ENCODE assay signal across 21 mouse cellular contexts in the genomic region with DNA sequence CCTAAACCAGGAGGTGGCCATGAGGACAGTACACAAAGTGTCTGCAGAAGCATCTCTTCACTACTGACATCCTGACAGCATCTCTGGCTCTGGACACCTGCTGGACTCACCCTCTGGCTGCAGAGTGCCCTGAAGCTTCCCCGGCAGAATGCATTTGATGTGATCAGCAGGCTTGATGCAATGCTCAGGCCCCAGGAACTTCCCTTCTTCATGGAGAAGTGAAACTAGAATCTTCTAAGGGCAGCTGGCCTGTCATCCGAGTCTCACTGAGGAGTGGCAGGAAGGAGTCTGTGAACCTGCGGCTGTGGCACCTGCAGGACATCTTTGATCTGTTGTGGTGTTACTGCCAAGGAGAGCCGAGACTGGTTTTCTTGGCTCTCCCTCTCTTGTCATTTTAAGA.
DNase-seq lines count a peak whose midpoint lies in the region; ATAC-seq and TF ChIP-seq lines count a peak whose summit lies in the region.
"Had no signal": no experiment of that assay in that cellular context is flagged by ENCODE, and none has a peak within 500 bp of the region (broad histone marks: within the 10 kb centered on the region; RNA-seq: fewer than 3 reads in every experiment).

No protein-coding gene starts in this region.

- H3K27me3 ChIP-seq in CH12.LX (replicated peaks) = no peaks in the 10 kb centered on the region
- H3K27me3 ChIP-seq: embryonic facial prominence, embryonic 12.5 days; forebrain, embryonic 15.5 days; limb, embryonic 13.5 days; liver, embryonic 15.5 days; midbrain, embryonic 13.5 days had no signal

- no peak overlapping the region for H3K4me2 ChIP-seq in CH12.LX (ENCODE audit: insufficient read depth, low read depth, poor library complexity, severe bottlenecking)
- H3K4me2 ChIP-seq: embryonic facial prominence, embryonic 12.5 days; forebrain, embryonic 15.5 days; hindbrain, embryonic 14.5 days; limb, embryonic 13.5 days; liver, embryonic 15.5 days; midbrain, embryonic 13.5 days had no signal

- TF ChIP-seq CTCF in CH12.LX (conservative IDR thresholded peaks at IDR 0.05 in 1 of 2, IDR thresholded peaks at IDR 0.05 in 1 of 2; ENCODE audit: low read depth in 2 of 2, low read length in 2 of 2) = no peak

- dilution Hi-C loops in CH12.LX (cut with MboI; ENCODE audit: extremely low pct_ligation_motif_present, extremely low pct_unique_long_range_greater_than_20kb, low sequenced_read_pairs) = no loop called here

- H3K9me3 ChIP-seq in CH12.LX (replicated peaks; ENCODE audit: low read length) = no peaks in the 10 kb centered on the region
- H3K9me3 ChIP-seq: embryonic facial prominence, embryonic 12.5 days; forebrain, embryonic 15.5 days; limb, embryonic 13.5 days; liver, embryonic 15.5 days; midbrain, embryonic 13.5 days had no signal

- peak; percentile 84 for TF ChIP-seq EP300 in CH12.LX (IDR thresholded peaks at IDR 0.05; ENCODE audit: low read length)

- no peak for TF ChIP-seq POLR2A in CH12.LX (IDR thresholded peaks at IDR 0.05; ENCODE audit: low read depth, low read length)

- no peak overlapping the region for H3K27ac ChIP-seq in CH12.LX (ENCODE audit: insufficient read depth, low read depth)
- H3K27ac ChIP-seq: embryonic facial prominence, embryonic 12.5 days; forebrain, embryonic 15.5 days; gastrocnemius, adult 2 months; hindbrain, embryonic 14.5 days; limb, embryonic 13.5 days; liver, embryonic 15.5 days; midbrain, embryonic 13.5 days had no signal

- H3K36me3 ChIP-seq in CH12.LX (replicated peaks in 1 of 2; ENCODE audit: control insufficient read depth in 1 of 2, insufficient read depth in 1 of 2, low read length in 1 of 2) = no peaks in the 10 kb centered on the region
- H3K36me3 ChIP-seq: embryonic facial prominence, embryonic 12.5 days; forebrain, embryonic 15.5 days; limb, embryonic 13.5 days; liver, embryonic 15.5 days; midbrain, embryonic 13.5 days had no signal

- ATAC-seq in neutrophil, adult 5-6 weeks (ENCODE audit: extremely low read depth, insufficient number of reproducible peaks, low FRiP score, poor library complexity, severe bottlenecking) = peak; percentile 97
- ATAC-seq: forebrain, embryonic 15.5 days; midbrain, embryonic 13.5 days had no signal

- H3K79me2 ChIP-seq in CH12.LX (replicated peaks; ENCODE audit: control insufficient read depth, extremely low read depth, insufficient read depth, poor library complexity, severe bottlenecking) = no peaks in the 10 kb centered on the region

- H3K4me1 ChIP-seq in CH12.LX (ENCODE audit: control insufficient read depth in 1 of 2, insufficient read depth in 2 of 2) = peaks cover 5 to 45% of the 10 kb centered on the region in 2 experiments; a peak in 3 of 4 replicates
- H3K4me1 ChIP-seq: embryonic facial prominence, embryonic 12.5 days; limb, embryonic 13.5 days; liver, embryonic 15.5 days; midbrain, embryonic 13.5 days had no signal

- no peak overlapping the region for H3K9ac ChIP-seq in CH12.LX (ENCODE audit: insufficient read depth, low read depth)
- H3K9ac ChIP-seq: embryonic facial prominence, embryonic 12.5 days; forebrain, embryonic 15.5 days; hindbrain, embryonic 14.5 days; limb, embryonic 13.5 days; liver, embryonic 15.5 days; midbrain, embryonic 13.5 days had no signal

- peak; percentile 11 for DNase-seq in adrenal gland, postnatal 14 days
- no peak for DNase-seq in adrenal gland, postnatal 4 days (ENCODE audit: low spot score in 2 of 2)
- DNase-seq in CH12.LX (ENCODE audit: extremely low read depth) = peak; percentile 76
- peak; percentile 64 for DNase-seq in thymus, postnatal 0 days (ENCODE audit: low spot score)
- no peak for DNase-seq in right cerebral cortex, adult 2 months (ENCODE audit: low spot score in 2 of 2)
- no peak for DNase-seq in kidney, adult 18-20 months
- no peak for DNase-seq in kidney, adult 9 months
- DNase-seq: adrenal gland, adult 2 months; cerebellum, adult 11-12 months; cerebellum, postnatal 36 days; gastrocnemius, adult 2 months; kidney, adult 11 months; kidney, postnatal 36 days; layer of hippocampus, adult 9-11 months had no signal

- in situ Hi-C loops in CH12.LX (cut with MboI; ENCODE audit: low pct_ligation_motif_present, low pct_unique_long_range_greater_than_20kb, low sequenced_read_pairs) = loop anchor here (25.0 kb wide), 2 partner anchors 283 to 483 kb away; partner anchors contain the start of gene Rps13

- H3K4me3 ChIP-seq in CH12.LX (replicated peaks in 1 of 3; ENCODE audit: low read depth in 2 of 3, low read length in 2 of 3, poor library complexity in 1 of 3) = no peak overlapping the region
- H3K4me3 ChIP-seq: embryonic facial prominence, embryonic 12.5 days; forebrain, embryonic 15.5 days; gastrocnemius, adult 2 months; limb, embryonic 13.5 days; liver, embryonic 15.5 days; midbrain, embryonic 13.5 days had no signal

- no peak for TF ChIP-seq RAD21 in CH12.LX (IDR thresholded peaks at IDR 0.05; ENCODE audit: low read depth, low read length)

TF ChIP-seq in CH12.LX, 34 proteins besides CTCF, POLR2A, EP300 and RAD21:
- TF ChIP-seq CHD2 (IDR thresholded peaks at IDR 0.05; ENCODE audit: low read length) = no peak
- TF ChIP-seq JUN (IDR thresholded peaks at IDR 0.05; ENCODE audit: insufficient read depth, low read depth, low read length) = no peak
- no peak for TF ChIP-seq SIN3A (IDR thresholded peaks at IDR 0.05; ENCODE audit: low read length)
- no peak for TF ChIP-seq ZC3H11A (IDR thresholded peaks at IDR 0.05; ENCODE audit: low read depth, low read length)
- TF ChIP-seq CHD1 (IDR thresholded peaks at IDR 0.05; ENCODE audit: low read depth, low read length) = no peak
- TF ChIP-seq GABPA (IDR thresholded peaks at IDR 0.05; ENCODE audit: insufficient replicate concordance, low read depth, low read length) = no peak
- TF ChIP-seq IRF4 (IDR thresholded peaks at IDR 0.05; ENCODE audit: low read depth, low read length) = peak; percentile 81
- no peak for TF ChIP-seq UBTF (IDR thresholded peaks at IDR 0.05; ENCODE audit: low read depth, low read length)
- TF ChIP-seq PAX5 (IDR thresholded peaks at IDR 0.05; ENCODE audit: low read length) = no peak
- no peak for TF ChIP-seq JUND (conservative IDR thresholded peaks at IDR 0.05; ENCODE audit: low read depth, low read length)
- TF ChIP-seq TCF12 (IDR thresholded peaks at IDR 0.05; ENCODE audit: low read depth, low read length) = peak; percentile 53; the same call in 1 of the 2 replicates
- TF ChIP-seq ZMIZ1 (IDR thresholded peaks at IDR 0.05; ENCODE audit: low read depth, low read length) = no peak
- no peak for TF ChIP-seq NRF1 (IDR thresholded peaks at IDR 0.05; ENCODE audit: low read depth, low read length)
- peak; percentile 60 for TF ChIP-seq BHLHE40 (IDR thresholded peaks at IDR 0.05; ENCODE audit: low read depth, low read length)
- TF ChIP-seq E2F4 (IDR thresholded peaks at IDR 0.05; ENCODE audit: insufficient replicate concordance, low read depth, low read length) = no peak
- TF ChIP-seq MXI1 (IDR thresholded peaks at IDR 0.05; ENCODE audit: low read depth, low read length) = no peak
- TF ChIP-seq MAZ (IDR thresholded peaks at IDR 0.05; ENCODE audit: low read depth, low read length) = no peak
- peak; percentile 53 for TF ChIP-seq ETS1 (conservative IDR thresholded peaks at IDR 0.05; ENCODE audit: low read depth, low read length)
TF ChIP-seq in CH12.LX: peak in this region for 4.

Comparison
In these comparisons a context has a peak if more than half of its experiments do, and no peak if none do; other contexts are left out.
1. DNase-seq: peak in adrenal gland, postnatal 14 days (single experiment), CH12.LX (single experiment) and thymus, postnatal 0 days (single experiment); none in adrenal gland, postnatal 4 days (0 of 2), right cerebral cortex, adult 2 months (0 of 2), kidney, adult 18-20 months (single experiment) and kidney, adult 9 months (single experiment).